Mouse (Mus musculus): ENCODE results near the gene Ap1b1. TPM values are rescaled to one million over a fixed set of nuclear protein-coding genes. Genes with fewer than 3 reads are reported as not detected.

Ap1b1 gene
- total RNA-seq, 2 experiments from 2014 or later: 37.0 to 39.4 TPM

GRCm38 (mm10) chr11:4984249-4984648 lies 2.4 kb upstream of the Ap1b1 start:
- no peak for ATAC-seq (ENCODE audit: poor library complexity, severe bottlenecking)

- no peak for ATAC-seq (ENCODE audit: poor library complexity, severe bottlenecking)
Measured at GRCm38 (mm10) chr11:4984799-4985198, 1.8 kb upstream of the Ap1b1 start.

- no peak for ATAC-seq (ENCODE audit: poor library complexity, severe bottlenecking)
Measured at GRCm38 (mm10) chr11:4987487-4987852, 846 bp downstream of the Ap1b1 start.

DNA sequence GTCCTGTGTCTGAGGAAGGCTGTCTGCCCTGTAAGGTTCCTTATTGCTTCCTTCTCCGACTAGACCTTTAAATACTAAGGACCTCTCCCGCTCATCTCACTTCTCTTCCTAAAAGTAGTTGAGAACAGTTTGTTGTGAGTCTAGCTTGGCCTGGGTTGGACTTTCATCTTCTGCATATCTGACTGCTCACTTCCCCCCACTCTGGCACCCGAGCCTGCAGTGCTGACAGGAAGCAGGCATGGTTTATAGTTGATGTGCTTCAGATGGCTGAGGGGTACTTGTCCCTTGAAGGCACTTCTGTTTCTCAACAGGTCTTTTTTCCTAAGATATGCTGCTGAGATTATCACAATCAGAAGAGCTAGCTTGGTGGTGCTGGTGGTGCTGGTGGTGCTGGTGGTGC lies 2.6 kb downstream of the Ap1b1 start:
- ATAC-seq (ENCODE audit: poor library complexity, severe bottlenecking): peak; percentile 53

- no peak for ATAC-seq (ENCODE audit: poor library complexity, severe bottlenecking)
Measured at GRCm38 (mm10) chr11:4992471-4992870, 5.8 kb downstream of the Ap1b1 start.

DNA sequence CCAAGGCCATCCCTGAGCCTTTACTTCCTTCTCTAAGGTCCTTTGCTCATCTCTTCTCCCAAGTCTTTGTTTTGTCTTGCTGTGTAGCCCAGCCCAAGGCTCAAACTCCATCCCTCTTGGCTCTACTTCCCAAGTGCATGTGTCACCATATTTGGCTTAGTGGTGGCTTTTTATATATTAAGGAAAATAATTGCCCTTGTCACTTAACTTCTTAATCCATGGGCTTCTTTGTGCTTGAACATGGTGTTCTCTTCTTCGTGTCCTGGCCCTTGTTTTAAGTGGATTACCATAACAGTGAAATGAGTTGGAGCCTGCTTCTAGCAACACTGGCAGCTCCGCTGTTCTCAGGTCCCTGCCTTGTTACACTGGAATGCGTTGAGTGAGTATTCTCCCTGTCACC lies 9.1 kb downstream of the Ap1b1 start:
- ATAC-seq (ENCODE audit: poor library complexity, severe bottlenecking): no peak

- ATAC-seq (ENCODE audit: poor library complexity, severe bottlenecking): no peak
Measured at GRCm38 (mm10) chr11:4996621-4997199, 10.1 kb downstream of the Ap1b1 start.

- no peak for ATAC-seq (ENCODE audit: poor library complexity, severe bottlenecking)
Measured at GRCm38 (mm10) chr11:4998352-4998751, 11.7 kb downstream of the Ap1b1 start.

DNA sequence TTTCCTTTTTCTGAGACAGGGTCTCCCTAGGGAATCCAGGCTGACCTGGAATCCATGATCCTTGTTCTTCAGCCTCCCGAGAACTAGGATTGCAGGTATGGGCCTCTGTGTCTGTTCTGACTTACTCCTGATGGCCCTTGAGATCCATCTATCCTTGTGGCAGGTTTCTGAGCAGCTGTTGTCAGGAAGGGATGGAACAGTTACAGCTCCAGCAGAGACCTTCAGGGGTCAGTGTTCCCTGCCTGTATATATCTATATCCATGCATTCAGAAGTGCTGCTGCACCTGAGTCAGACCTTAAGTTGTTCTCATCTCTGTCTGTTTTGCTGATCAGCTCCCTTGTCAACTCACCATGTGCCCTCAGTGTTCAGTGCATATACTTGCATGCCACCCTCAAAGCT lies 12.1 kb downstream of the Ap1b1 start:
- ATAC-seq (ENCODE audit: poor library complexity, severe bottlenecking): no peak

DNA sequence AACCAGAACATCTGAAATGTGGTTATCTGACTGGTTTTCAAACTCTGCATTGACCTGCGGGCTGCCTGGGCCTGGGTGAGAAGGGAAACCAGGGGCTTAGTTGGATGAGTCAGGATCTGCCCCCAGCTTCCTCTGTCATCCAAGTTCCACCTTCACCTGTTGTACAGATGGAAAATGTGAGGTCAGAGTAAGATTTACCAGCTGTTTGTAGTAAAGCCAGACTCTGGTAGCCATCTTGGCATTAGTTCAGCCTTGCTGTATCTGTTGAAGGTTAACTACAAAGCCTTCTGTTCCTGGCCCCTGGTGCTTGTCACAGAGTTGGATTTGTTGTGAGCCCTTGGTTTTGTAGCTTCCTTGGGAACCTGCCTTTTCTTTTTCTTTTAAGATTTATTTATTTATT lies 13.6 kb downstream of the Ap1b1 start:
- no peak for ATAC-seq (ENCODE audit: poor library complexity, severe bottlenecking)

DNA sequence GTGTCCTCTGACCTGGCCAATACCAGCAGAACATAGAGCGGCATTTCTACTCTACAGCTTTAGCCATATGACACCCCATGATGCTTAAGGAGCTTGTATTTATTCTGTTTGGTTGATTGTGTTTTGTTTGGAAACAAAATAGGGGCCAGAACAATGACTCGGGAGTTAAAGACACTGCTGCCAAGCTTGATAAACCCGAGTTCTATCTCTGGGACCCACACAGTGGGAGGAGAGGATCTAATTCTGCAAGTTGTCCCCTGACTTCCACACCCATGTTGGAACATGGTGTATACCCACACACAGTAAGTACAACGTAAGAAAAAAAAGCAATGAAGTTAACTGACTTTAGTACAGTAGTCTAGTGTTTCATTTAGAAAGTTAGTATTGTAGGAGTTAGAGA lies 16.2 kb downstream of the Ap1b1 start:
- ATAC-seq (ENCODE audit: poor library complexity, severe bottlenecking): no peak

GRCm38 (mm10) chr11:5005528-5005927 lies 18.9 kb downstream of the Ap1b1 start:
- no peak for ATAC-seq (ENCODE audit: poor library complexity, severe bottlenecking)

GRCm38 (mm10) chr11:5007186-5007585 lies 20.6 kb downstream of the Ap1b1 start:
- no peak for ATAC-seq (ENCODE audit: poor library complexity, severe bottlenecking)

DNA sequence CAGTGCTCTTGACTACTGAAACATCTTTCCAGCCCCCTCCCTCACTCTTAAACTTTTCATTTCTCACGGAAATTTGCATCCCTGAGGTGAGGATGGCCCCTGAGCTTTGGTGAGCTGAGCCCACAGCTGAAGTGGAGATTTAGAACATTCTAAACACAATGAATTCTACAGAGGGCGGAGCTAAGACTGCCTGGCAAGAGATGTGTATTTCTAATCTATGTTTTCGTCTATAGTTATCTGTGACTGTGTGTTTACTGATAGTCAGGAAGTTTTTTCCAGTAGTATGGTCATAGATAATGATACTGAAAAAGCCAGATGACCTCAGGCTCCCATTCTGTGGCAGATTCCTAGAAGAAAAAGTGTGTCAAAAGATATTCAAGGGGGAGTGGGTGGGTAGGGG lies 22.2 kb downstream of the Ap1b1 start:
- ATAC-seq (ENCODE audit: poor library complexity, severe bottlenecking): no peak

DNA sequence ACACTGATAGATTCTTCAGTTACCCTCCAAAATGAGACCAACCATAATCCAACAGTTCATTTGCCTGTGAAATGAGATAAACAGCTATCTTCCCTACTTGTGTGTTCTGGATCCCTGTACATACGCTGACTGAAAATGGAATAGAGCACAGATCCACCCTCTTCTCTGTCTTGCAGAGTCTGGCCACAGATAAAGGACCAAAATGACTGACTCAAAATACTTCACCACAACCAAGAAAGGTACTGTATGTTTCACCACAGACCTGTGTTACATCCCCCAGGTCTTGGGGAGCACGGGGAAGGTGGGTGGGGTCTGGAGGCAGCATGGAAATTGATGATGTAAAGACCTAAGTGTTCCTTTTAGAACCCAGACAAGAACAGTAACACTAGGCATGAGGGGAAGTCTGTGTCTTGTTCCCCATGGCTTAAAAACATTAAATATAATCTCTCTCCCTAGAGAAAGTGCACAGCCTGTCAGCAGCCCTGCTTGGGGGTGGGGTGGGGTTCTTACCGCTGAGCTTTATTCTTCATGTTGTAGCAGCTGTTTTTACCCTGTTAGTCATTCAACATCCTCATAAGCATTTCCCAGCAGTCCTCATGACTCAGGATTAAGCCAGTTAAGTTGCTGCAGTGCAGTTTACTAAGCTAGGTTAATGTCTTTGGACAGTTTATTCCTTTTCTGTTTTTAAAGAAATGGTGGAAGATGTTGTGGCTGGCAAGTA lies 22.9 kb downstream of the Ap1b1 start:
- ATAC-seq (ENCODE audit: poor library complexity, severe bottlenecking): no peak

DNA sequence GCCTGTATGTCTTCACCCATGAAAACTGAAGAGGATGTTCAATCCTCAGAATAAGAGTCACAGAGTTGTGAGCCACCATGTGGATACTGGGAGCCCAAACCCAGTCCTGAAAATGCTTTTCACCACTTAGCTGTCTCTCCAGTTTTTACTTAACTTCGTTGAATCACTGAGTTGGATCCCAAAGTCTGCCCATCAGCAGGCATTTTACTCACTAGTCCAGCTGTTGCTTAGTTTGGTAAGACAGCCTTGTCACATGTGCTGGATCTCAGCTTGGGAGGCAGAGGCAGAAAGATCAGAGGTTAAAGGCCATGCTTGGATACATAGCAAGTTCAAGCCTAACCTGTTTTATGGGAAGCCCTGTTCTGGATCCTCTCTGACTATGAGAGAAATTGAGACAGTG lies 23.6 kb downstream of the Ap1b1 start:
- ATAC-seq (ENCODE audit: poor library complexity, severe bottlenecking): no peak

GRCm38 (mm10) chr11:5011480-5011879 lies 24.9 kb downstream of the Ap1b1 start:
- no peak for ATAC-seq (ENCODE audit: poor library complexity, severe bottlenecking)

GRCm38 (mm10) chr11:5012213-5012715 lies 25.6 kb downstream of the Ap1b1 start:
- peak; percentile 30; the same call in 1 of the 2 replicates for ATAC-seq (ENCODE audit: poor library complexity, severe bottlenecking)

DNA sequence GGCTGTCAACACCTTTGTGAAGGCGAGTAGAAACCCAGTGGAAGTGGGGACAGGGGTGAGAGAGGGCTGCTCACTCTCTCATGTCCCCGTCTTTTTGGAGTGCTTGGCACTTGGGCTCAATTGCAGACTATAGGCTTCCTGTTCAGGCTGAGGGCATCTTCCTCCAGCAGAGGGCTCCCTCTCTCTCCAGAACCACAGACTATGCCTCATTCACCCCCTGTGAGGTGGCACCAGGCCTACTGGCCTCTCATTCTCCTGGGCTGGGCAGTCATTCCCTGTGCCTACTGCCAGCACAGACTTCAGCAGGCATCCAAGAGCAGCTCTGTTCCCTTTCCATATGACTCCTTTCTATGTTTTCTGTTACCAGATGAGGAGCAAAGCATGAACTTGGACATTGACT lies 29.1 kb downstream of the Ap1b1 start:
- no peak for ATAC-seq (ENCODE audit: poor library complexity, severe bottlenecking)

DNA sequence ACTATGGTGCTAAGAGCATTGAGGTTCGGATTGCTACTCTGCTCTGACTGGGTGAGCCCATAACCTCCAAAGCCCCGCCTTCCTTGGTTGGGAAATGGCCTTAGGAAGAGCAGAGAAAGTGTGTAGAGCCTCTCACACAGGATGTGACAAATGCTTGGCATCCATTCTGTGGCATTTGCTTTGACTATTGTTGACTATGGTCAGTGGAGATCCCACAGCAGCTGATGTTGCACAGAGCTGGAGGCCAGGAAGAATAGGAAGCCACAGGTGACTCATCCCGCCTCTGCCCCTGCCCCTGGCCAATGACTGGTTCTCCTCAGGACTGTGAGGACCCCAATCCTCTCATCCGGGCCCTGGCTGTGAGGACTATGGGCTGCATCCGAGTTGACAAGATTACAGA lies 29.7 kb downstream of the Ap1b1 start:
- no peak for ATAC-seq (ENCODE audit: poor library complexity, severe bottlenecking)

- no peak for ATAC-seq (ENCODE audit: poor library complexity, severe bottlenecking)
Measured at GRCm38 (mm10) chr11:5017506-5017905, 30.9 kb downstream of the Ap1b1 start.

GRCm38 (mm10) chr11:5025108-5025507 lies 38.5 kb downstream of the Ap1b1 start:
- ATAC-seq (ENCODE audit: poor library complexity, severe bottlenecking): no peak

- ATAC-seq (ENCODE audit: poor library complexity, severe bottlenecking): no peak
Measured at GRCm38 (mm10) chr11:5028228-5028627, 41.6 kb downstream of the Ap1b1 start.
